Mouse (Mus musculus): ENCODE results near the gene Twist1. TPM values are rescaled to one million over a fixed set of nuclear protein-coding genes. Genes with fewer than 3 reads are reported as not detected.

Twist1 gene
- total RNA-seq, 2 experiments from 2014 or later: 7.2 to 9.8 TPM

DNA sequence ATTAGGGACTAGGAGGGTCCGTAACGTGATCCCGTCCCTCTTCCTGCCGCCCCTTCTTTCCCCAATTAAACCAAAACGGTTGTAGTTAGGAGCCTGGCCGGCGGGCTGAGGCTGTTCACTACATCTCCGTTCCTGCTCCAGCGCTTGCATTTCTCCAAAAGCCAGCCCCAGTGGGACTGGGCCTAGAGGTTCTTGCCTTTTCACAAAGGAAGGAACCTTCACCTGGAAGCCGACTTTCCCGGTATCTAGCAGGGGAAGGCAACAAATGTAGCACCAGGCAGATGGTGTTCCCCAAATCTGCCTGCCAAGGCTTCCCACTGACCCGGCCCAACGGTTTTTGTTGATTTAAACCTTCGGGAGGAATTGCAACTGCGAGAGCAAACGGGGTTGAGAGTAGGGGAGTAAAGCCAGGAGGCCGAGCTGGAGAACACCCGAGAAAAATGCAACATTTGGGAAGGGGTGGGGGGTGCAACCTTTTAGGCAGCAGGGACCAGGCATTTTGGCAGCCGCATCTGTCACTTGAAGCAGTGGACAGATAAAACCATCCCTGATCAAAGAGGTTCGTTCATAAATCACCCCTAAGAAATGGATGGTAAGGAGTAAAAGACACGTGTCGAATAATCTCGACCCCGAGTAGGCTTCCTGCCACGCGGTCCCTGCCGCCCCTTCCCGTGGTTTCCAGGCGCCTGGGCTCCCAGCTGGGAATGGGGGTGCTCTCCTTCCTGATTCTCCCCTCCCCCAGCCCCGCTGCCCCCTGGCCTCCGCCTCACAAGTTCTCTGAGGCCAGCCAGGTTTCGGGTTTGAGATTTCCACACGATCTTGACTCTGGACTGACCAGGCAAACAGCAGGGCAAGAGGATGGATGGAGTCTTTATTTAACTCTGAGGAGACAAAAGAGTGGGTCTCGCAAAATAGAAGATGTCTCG is 9.3 kb downstream of the Twist1 start:
- no peak for DNase-seq

DNA sequence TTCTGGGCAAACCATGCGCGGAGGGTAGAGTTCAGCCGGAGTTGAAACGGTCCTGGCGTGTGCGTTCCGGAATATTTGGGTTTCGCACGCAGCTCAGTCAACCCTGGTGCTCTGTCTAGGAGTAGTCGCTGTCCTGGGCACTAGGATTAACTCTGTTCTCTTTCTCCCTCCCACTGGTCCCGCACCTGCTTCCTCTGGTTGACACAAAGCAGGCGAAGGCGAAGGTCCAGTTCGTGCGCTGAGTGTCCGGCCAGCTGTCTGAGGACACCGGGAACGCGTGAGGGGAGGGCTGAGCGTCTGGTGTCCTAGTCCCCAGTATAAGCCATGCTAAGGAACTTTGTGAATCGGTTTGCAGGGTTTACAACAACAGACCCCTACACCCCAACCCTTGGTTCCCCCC is 10.0 kb downstream of the Twist1 start:
- peak in 1 of 2 experiments; percentile 8 for DNase-seq

DNA sequence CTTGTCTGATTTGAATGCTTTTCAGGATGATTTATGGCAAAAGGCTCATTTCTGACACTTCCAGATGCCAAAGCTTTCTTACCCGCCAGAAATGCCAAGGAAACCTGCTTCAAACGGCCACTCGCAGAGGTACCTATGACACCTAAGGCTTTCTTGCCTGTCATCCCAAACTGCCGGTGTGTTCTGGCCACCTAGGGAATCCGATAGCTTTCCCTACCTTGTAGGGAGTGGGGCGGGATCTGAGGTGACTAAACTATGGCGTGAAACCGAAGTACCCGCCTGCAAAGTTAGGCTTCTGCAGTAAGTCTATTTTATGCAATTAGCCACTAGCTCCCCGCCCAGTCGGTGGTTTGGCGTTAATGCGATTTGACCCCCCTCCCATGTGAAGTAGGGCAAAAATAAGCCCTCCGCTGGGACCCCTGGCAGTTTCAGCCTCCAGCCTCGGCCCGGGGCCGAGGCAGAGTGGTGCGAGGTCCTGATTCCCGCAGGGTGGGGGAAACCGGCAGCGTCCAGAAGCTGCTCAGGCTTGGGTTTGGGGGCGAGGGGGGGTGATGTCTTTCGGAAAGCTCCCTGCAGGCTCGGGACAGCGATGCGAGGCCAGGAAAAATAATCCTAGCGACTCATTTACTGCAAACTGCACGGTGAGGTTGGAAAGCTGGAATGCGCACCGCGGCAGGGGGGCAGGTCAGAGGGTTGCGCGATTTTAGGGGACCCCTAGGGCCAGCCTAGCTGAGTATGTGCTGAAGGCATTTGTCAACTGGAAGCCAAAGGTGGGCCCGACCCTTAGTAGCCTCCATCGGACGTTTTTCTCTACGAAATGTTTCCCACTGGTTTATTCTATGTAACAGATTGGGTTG is 10.8 kb downstream of the Twist1 start:
- no peak for DNase-seq

DNA sequence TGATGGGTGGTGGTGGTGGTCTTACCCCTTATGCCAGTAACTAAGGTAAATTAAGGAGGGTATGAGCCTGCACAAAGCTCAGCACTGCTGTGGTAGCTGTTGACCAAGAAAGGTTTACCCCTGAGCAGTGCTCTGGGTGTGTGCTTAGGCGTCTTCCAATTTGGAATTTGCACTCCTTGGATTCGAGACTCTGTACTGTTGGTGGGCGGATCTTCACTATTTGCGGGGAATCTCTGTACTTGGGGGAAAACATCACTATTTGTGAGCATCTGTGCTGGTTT is 11.4 kb downstream of the Twist1 start:
- no peak for DNase-seq

DNA sequence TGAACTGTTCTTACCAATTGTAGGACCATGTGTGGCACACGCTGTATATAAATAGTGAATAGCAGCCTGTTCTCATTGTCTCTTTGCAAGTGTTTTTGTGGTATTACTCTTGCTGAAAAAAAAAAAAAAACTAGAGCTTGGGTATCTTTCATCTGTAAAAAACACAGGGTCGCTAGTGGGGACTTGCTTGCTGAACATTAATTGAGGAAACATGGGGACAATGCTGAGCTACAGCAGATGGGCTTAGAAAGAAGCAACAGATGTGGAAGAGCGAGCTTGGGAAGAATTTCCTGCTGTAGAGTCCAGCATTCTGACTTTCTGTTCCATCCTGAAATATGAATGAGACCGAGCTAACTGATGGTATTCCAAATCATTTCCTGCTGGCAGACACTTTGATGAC is 22.7 kb downstream of the Twist1 start:
- DNase-seq: no peak

DNA sequence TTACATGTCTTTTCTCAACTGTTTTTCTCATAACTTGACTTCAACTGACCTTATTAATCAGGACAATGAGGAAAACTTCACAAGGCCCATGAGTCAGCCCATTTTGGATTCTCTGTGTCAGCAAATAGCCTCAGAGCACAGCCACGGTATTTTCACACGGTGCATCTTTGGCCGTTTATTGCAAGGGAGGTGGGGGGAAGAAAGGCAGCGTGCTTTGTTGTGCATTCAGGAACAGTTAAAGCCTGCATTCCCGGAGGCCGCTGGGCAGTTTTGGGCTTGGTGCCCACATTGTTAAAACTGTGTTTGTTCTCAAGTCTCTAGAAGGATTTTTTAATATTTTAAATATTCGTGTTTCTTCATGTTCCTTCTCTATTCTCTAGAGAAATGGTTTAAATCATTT is 24.0 kb downstream of the Twist1 start:
- DNase-seq: no peak

DNA sequence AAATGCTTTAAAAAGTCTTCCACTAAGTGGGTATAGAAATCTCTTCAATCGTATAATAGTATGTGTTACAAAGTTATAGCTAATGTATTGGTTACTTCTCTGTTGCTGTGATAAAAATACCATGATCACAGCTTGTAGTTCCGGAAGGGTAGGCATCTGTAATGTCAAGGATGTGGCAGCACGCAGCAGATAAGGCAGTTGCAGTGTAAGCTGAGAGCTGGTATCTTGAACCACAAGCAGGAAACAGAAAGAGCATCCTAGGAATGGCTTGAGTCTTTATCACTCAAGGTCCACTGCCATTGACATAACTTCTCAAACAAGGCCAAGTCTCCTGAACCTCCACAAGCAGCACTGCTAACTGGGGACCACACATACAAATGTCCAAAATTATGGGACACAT is 35.7 kb downstream of the Twist1 start:
- no peak for DNase-seq

Other genes starting within 250 kb of the Twist1 start
- gene Ferd3l, start 29.2 kb upstream of the Twist1 start, total RNA-seq (2021): not detected